Mouse (Mus musculus) kidney, adult 8-10 months (tissue): ENCODE results near the gene Tuba1a.
A peak's percentile ranks its signal among the peaks of the same experiment; 100 is the strongest.
"Not testable (repeated sequence)": the region's sequence is repeated elsewhere in the genome, so short reads cannot be mapped to it uniquely, and the experiment has no call there.

Experiments
- DNase-seq, 2 experiments: peaks; one replicate each; pipeline ENCODE4 v3.0.0; 2022

Tuba1a gene

DNA sequence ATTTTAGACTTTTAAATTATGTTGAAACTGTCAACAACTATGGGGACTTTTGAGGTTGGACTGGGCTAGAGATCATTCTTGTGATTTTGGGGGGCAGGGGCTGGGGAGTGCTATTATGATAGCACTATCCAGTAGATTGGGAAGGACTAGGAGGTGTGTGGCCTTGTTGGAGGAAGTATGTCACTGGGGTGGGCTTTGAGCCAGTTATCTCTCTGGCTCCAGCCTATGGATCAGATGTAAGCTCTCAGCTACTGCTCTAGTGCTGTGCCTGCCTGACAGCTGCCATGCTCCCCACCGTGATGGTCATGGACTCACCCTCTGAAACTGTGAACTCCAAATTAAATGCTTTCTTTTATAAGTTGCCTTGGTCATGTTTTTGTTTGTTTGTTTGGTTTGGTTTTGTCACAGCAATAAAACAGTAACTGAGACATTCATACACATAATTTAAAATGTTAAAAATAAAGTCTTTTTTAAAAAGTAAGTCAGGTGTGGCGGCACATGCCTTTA is 30.4 kb downstream of the Tuba1a start:
- no peak for DNase-seq

DNA sequence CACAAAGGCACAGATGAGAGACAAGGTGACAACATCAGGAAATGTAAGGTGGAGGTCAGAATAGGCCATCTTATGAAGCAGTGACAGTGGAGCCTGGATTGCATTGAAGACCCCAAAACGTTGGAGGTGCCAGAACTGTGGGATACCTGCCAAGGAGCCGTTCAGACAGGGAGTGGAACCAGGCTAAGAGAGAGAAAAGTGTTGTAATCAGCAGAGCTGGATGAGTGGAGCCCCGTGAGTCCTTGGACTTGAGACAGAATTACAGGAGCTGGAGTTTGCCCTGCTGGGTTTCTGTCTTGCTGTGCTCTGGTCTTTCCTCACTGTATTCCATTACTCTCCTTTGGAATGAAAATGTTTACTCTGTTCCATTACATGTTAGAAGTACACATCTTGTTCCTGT is 30.9 kb downstream of the Tuba1a start:
- DNase-seq = peak; percentile 65 to 75

GRCm38 (mm10) chr15:98921510-98921909 is 32.0 kb downstream of the Tuba1a start:
- no peak for DNase-seq

GRCm38 (mm10) chr15:98918499-98918895 is 35.0 kb downstream of the Tuba1a start:
- DNase-seq = not testable (repeated sequence)

DNA sequence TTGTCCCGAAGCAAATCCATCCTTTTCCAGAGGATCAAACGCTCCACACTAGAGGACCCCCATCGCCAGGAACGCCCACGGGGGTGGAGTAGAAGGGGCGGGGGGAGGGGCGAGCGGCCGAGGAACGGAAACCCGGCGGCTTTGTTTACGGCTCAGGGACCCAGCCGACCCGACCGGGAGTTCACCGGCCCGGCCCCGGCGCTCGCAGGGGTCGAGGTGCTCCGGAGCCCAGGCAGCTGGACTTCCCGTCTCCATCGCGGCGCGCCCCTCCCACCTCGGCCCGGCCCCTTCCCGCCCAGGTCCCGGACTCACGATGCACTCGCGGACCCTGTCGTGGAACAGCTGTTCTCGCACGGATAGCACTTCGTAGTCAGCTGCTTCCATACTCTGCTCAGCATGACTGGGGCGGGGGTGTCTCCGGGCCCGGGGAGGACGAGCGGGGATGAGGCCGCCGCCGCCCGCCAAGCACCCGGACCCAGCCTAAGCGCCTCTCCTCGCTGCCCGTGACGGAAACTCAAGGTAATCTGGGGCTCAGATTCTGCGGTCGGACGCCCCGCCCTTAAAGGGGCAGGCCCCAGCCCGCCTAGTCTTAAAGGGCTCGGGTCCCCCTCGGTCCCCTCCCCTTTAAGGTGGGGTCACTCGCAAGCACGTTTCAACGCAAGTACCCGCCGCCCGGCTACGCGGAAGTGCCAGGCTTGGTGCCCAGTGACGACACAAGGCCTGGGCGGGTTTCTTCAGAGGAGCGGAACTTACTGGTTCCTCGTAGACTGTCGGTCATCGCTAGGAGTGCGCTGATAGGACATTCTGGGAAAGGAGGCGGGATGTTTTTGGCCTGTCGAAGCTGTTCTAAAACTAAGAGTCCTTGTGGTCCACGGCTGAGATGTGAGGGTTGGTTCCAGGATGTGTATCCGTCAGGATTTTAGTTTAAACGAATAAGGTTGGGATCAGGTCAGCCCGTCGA is 35.7 kb downstream of the Tuba1a start, which contains the start of gene Lmbr1l:
Gene Lmbr1l, minus strand, starts transcription at position 694 of the 961 bp plus-strand sequence.
- DNase-seq = peak; percentile 100

GRCm38 (mm10) chr15:98917091-98917490 is 36.4 kb downstream of the Tuba1a start:
- DNase-seq = no peak

DNA sequence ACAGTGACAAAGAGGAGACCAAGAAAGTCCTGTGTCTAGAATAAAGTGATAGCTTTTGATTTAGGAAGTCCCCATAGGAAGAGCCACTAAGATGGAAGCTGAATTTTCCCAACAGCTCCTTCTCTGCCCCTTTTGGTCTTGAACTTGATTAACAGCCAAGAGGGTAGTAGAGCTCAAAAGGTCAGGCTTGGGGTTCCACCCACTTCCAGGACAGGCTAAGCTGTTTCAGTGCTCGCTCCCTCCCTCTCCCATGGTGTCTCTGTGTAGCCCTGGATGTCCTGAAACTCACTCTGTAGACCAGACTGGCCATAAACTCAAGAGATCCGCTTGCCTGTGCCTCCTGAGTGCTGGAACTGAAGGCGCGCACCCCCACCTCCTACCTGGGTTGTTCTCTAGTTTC is 37.5 kb downstream of the Tuba1a start:
- peak in 1 of 2 experiments; percentile 39 for DNase-seq

- DNase-seq = no peak
Observed at GRCm38 (mm10) chr15:98914903-98915302, 38.6 kb downstream of the Tuba1a start.

- peak in 1 of 2 experiments; percentile 39 for DNase-seq
Observed at GRCm38 (mm10) chr15:98904692-98905091, 48.8 kb downstream of the Tuba1a start.

- DNase-seq = no peak
Observed at GRCm38 (mm10) chr15:98902600-98902999, 50.9 kb downstream of the Tuba1a start.

DNA sequence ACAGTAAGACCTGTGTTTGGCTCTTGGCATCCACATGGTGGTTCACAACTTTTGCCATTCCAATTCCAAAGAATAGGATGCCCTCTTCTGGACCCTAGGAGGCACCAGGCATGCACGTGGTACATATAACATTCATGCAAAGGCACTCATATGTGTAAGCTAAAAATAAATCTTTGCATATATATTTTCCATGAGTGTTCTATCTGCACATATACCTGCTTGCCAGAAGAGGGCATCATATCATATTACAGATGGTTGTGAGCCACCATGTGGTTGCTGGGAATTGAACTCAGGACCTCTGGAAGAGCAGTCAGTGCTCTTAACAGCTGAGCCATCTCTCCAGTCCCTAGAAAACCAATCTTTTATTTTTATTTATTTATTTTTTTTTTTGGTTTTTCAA is 52.0 kb downstream of the Tuba1a start:
- no peak for DNase-seq
